Mouse (Mus musculus) hindbrain, embryonic 11.5 days (tissue): ENCODE data around the gene Pcsk6. TPM values are rescaled to one million over a fixed set of nuclear protein-coding genes. Genes with fewer than 3 reads are reported as not detected.

Source experiments
- polyA plus RNA-seq: library from polyadenylated mRNA; unstranded; fragments of >200 nt; fragmentation: Nextera tagmentation; extraction: Ambion mirVana; gene quantifications from 2 replicates; pipeline ENCODE4 v1.2.1, GENCODE M21; 2014

Pcsk6 gene
- polyA plus RNA-seq, 1 experiment from 2014 or later, result 2.4 TPM

Other genes starting within 250 kb of the Pcsk6 start
- gene Tarsl2, start 216.8 kb upstream of the Pcsk6 start, polyA plus RNA-seq, result 11.4 and 13.4 TPM in 2 replicates
- 71.6 and 72.1 TPM in 2 replicates for gene Tm2d3, start 170.6 kb upstream of the Pcsk6 start, polyA plus RNA-seq
- not detected in 2 replicates for gene Gm45213, start 181.9 kb downstream of the Pcsk6 start, polyA plus RNA-seq
- 230 and 234 TPM in 2 replicates for gene Snrpa1, start 197.3 kb downstream of the Pcsk6 start, polyA plus RNA-seq
- gene Selenos, start 217.9 kb downstream of the Pcsk6 start, polyA plus RNA-seq, result 88.2 and 90.4 TPM in 2 replicates
- 20.4 and 30.4 TPM in 2 replicates for gene Chsy1, start 247.8 kb downstream of the Pcsk6 start, polyA plus RNA-seq